Mouse (Mus musculus) neural tube, embryonic 11.5 days (tissue): ENCODE measurements around the gene Rab39b. TPM values are rescaled to one million over a fixed set of nuclear protein-coding genes. Genes with fewer than 3 reads are reported as not detected.

ENCODE experiments used
- ATAC-seq: fragments of 200-750 bp; cut with Nextera tagmentation; 2 replicates; pipeline ENCODE4 v1.8.0; 2017; ENCODE audit warnings: moderate number of reproducible peaks, mild to moderate bottlenecking, moderate TSS enrichment, moderate library complexity; ENCODE audit not compliant: insufficient read depth, low FRiP score, low TSS enrichment
- DNase-seq: peaks from one replicate; pipeline ENCODE4 v3.0.0-alpha.2; 2015; ENCODE audit warnings: low spot score
- H3K27ac ChIP-seq: fragments of 300-500 bp; sonication (generic); 2 replicates; pipeline ENCODE4 v1.5.1; 2014; ENCODE audit warnings: low read depth, mild to moderate bottlenecking, low read length
- H3K27me3 ChIP-seq: fragments of 300-500 bp; sonication (generic); 2 replicates; pipeline ENCODE4 v1.6.1; 2014; ENCODE audit warnings: mild to moderate bottlenecking, low read length, mixed read lengths; ENCODE audit not compliant: control insufficient read depth, insufficient read depth
- H3K36me3 ChIP-seq: fragments of 300-500 bp; sonication (generic); 2 replicates; pipeline ENCODE4 v1.6.1; 2014; ENCODE audit warnings: mild to moderate bottlenecking, low read length, moderate library complexity, mixed read lengths; ENCODE audit not compliant: control insufficient read depth, insufficient read depth
- H3K4me1 ChIP-seq: fragments of 300-500 bp; sonication (generic); 2 replicates; pipeline ENCODE4 v1.6.1; 2014; ENCODE audit warnings: low read length, mixed read lengths; ENCODE audit not compliant: control insufficient read depth, insufficient read depth
- H3K4me2 ChIP-seq: fragments of 300-500 bp; sonication (generic); 2 replicates; pipeline ENCODE4 v1.6.1; 2014; ENCODE audit warnings: low read depth, mild to moderate bottlenecking, moderate library complexity
- H3K4me3 ChIP-seq: fragments of 300-500 bp; sonication (generic); 2 replicates; pipeline ENCODE4 v1.5.1; 2014; ENCODE audit warnings: low read depth, low read length
- H3K9ac ChIP-seq: fragments of 300-500 bp; sonication (generic); 2 replicates; pipeline ENCODE4 v1.6.1; 2014; ENCODE audit warnings: mild to moderate bottlenecking, low read length
- H3K9me3 ChIP-seq: fragments of 300-500 bp; sonication (generic); 2 replicates; pipeline ENCODE4 v1.6.1; 2016; ENCODE audit warnings: low read length; ENCODE audit not compliant: control insufficient read depth
- WGBS: fragments of 180-500 bp; shearing (Covaris S2); extraction: QIAGEN DNeasy Blood & Tissue Kit; methylation state at CpG from one replicate; pipeline ENCODE4 v1.1.7; 2014; 5-methylcytosine and 5-hydroxymethylcytosine counted together
- polyA plus RNA-seq: library from polyadenylated mRNA; unstranded; fragments of >200 nt; fragmentation: Nextera tagmentation; extraction: Ambion mirVana; gene quantifications from 2 replicates; pipeline ENCODE4 v1.2.1, GENCODE M21; 2014

Gene Rab39b
- 12.6 and 15.3 TPM in 2 replicates for polyA plus RNA-seq

- H3K4me1 ChIP-seq: no peaks in the 10 kb centered on the region
- H3K9ac ChIP-seq: peak within 1 kb of the TSS; percentile 68
- H3K27me3 ChIP-seq: no peaks in the 10 kb centered on the region
- H3K4me2 ChIP-seq: peak within 1 kb of the TSS; percentile 41
- H3K36me3 ChIP-seq: no peaks in the 10 kb centered on the region
- H3K27ac ChIP-seq: peak within 1 kb of the TSS; percentile 44; the same call in 1 of the 2 replicates
- WGBS: 12% methylated on average over 41 of the region's 41 CpGs
- no peaks in the 10 kb centered on the region for H3K9me3 ChIP-seq
- DNase-seq: peak; percentile 65
- H3K4me3 ChIP-seq: peak within 1 kb of the TSS; percentile 47
- peak; percentile 93 for ATAC-seq
Measured at GRCm38 (mm10) chrX:75577582-75578324, at the start of gene Rab39b. Gene Rab39b (minus strand): TSS chrX:75578231.

DNA sequence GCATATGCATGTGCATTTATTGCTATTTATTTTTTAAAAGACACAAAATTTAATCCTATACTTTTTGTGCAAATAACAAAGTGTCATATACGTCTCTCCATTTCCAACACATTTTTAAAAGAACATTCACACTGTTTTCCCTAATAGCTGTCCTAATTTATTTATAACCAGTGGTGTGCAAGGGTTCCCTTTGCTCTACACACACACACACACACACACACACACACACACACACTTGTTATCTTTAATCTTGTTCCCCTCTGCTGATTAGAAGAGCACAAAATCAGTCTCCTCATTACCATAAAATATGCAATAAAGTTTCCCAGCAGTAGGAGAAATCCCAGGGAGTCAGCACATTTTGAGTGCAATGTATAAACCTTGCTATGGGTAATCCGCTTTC is 508 bp upstream of the Rab39b start:
- ATAC-seq: no peak
- no peak overlapping the region for H3K9ac ChIP-seq
- 88% methylated on average over 2 of the region's 2 CpGs for WGBS
- no peaks in the 10 kb centered on the region for H3K27me3 ChIP-seq
- H3K4me3 ChIP-seq: no peak overlapping the region
- H3K36me3 ChIP-seq: no peaks in the 10 kb centered on the region
- no peaks in the 10 kb centered on the region for H3K9me3 ChIP-seq
- H3K4me1 ChIP-seq: no peaks in the 10 kb centered on the region
- H3K27ac ChIP-seq: no peak overlapping the region
- DNase-seq: no peak
- H3K4me2 ChIP-seq: no peak overlapping the region

Other genes starting within 250 kb of the Rab39b start
- gene Fundc2, start 195.8 kb downstream of the Rab39b start, polyA plus RNA-seq: 39.4 and 40.1 TPM in 2 replicates
- gene F8, start 195.6 kb downstream of the Rab39b start, polyA plus RNA-seq: 0.80 and 1.2 TPM in 2 replicates
- gene Cmc4, start 161.6 kb downstream of the Rab39b start, polyA plus RNA-seq: 17.3 and 21.3 TPM in 2 replicates
- 7.0 and 8.0 TPM in 2 replicates for gene Mtcp1, start 161.6 kb downstream of the Rab39b start, polyA plus RNA-seq
- gene Brcc3, start 161.6 kb downstream of the Rab39b start, polyA plus RNA-seq: 62.6 and 71.7 TPM in 2 replicates
- 258 and 276 TPM in 2 replicates for gene Vbp1, start 63.9 kb downstream of the Rab39b start, polyA plus RNA-seq